Mouse (Mus musculus): ENCODE data around the gene CT030661.1. TPM values are rescaled to one million over a fixed set of nuclear protein-coding genes. Genes with fewer than 3 reads are reported as not detected.

Gene CT030661.1
- polyA plus RNA-seq, 1 experiment from 2014 or later, result 8.5 TPM

Other genes starting within 250 kb of the CT030661.1 start
- gene Zfp947, start 148.6 kb downstream of the CT030661.1 start, polyA plus RNA-seq (2014; fragmentation: Nextera tagmentation; extraction: Ambion mirVana), result 1.3 and 1.8 TPM in 2 replicates
- 2.9 and 3.1 TPM in 2 replicates for gene Zfp994, start 89.2 kb downstream of the CT030661.1 start, polyA plus RNA-seq (2014; fragmentation: Nextera tagmentation; extraction: Ambion mirVana)
- 11.3 and 14.2 TPM in 2 replicates for gene Zfp944, start 46.6 kb upstream of the CT030661.1 start, polyA plus RNA-seq (2014; fragmentation: Nextera tagmentation; extraction: Ambion mirVana)
- 7.5 and 8.5 TPM in 2 replicates for gene Zfp758, start 46.6 kb upstream of the CT030661.1 start, polyA plus RNA-seq (2014; fragmentation: Nextera tagmentation; extraction: Ambion mirVana)
- 7.0 and 8.4 TPM in 2 replicates for gene Zfp946, start 109.4 kb upstream of the CT030661.1 start, polyA plus RNA-seq (2014; fragmentation: Nextera tagmentation; extraction: Ambion mirVana)